Mouse (Mus musculus) CH12.LX (cell line): Measurements from ENCODE around the gene Zfp541.

ENCODE experiments used
- CTCF ChIP-seq, 2 experiments: IDR thresholded peaks in 1 of 2; conservative IDR thresholded peaks in 1 of 2; 2 replicates each; pipeline ENCODE4 v1.5.1; 2011 to 2012; ENCODE audit warnings: low read depth in 2 of 2, low read length in 2 of 2, improper control_type of control experiment in 1 of 2, inconsistent platforms in 1 of 2, mild to moderate bottlenecking in 1 of 2, moderate library complexity in 1 of 2
- POLR2A ChIP-seq: IDR thresholded peaks from 2 replicates; pipeline ENCODE4 v1.6.1; 2011; ENCODE audit warnings: low read depth, mild to moderate bottlenecking, improper control_type of control experiment, low read length
- RCOR1 ChIP-seq: conservative IDR thresholded peaks from 2 replicates; pipeline ENCODE4 v1.6.1; 2012; ENCODE audit warnings: low read depth, mild to moderate bottlenecking, inconsistent platforms, low read length, improper control_type of control experiment

DNA sequence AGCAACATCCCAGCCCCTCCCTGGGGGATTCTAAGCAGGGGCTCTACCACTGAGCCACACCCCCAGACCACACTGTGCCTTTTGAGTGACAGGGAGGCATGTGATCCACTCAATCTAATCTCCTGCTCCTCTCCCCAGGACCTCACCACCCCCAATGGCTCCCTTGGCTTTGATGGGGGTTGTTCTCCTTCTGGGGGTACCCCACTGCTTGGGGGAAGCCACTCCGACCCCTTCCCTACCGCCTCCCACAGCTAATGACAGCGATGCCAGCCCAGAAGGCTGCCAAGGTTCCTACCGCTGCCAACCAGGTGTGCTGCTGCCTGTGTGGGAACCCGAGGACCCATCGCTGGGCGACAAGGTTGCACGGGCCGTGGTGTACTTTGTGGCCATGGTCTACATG is 72.1 kb downstream of the Zfp541 start:
- no peak for TF ChIP-seq CTCF (conservative IDR thresholded peaks at IDR 0.05 in 1 of 2, IDR thresholded peaks at IDR 0.05 in 1 of 2; ENCODE audit: low read depth in 2 of 2, low read length in 2 of 2)
- no peak for TF ChIP-seq RCOR1
- TF ChIP-seq POLR2A, result no peak
